Mouse (Mus musculus) hindbrain, embryonic 16.5 days (tissue): ENCODE measurements around the gene Gli1. TPM values are rescaled to one million over a fixed set of nuclear protein-coding genes. Genes with fewer than 3 reads are reported as not detected.

Experiments
- ATAC-seq: fragments of 200-750 bp; cut with Nextera tagmentation; 2 replicates; pipeline ENCODE4 v1.8.0; 2017; ENCODE audit warnings: moderate TSS enrichment, moderate library complexity
- H3K27ac ChIP-seq: fragments of 300-500 bp; sonication (generic); 2 replicates; pipeline ENCODE4 v1.5.1; 2014; ENCODE audit warnings: low read depth, mild to moderate bottlenecking, control low read depth, low read length, moderate library complexity
- H3K27me3 ChIP-seq: fragments of 300-500 bp; sonication (generic); replicated peaks from 2 replicates; pipeline ENCODE4 v1.6.1; 2014; ENCODE audit warnings: low read length; ENCODE audit not compliant: control insufficient read depth, insufficient read depth
- H3K36me3 ChIP-seq: fragments of 300-500 bp; sonication (generic); 2 replicates; pipeline ENCODE4 v1.6.1; 2014; ENCODE audit warnings: mild to moderate bottlenecking, low read length, moderate library complexity, mixed read lengths; ENCODE audit not compliant: control insufficient read depth, insufficient read depth
- H3K4me1 ChIP-seq: fragments of 300-500 bp; sonication (generic); 2 replicates; pipeline ENCODE4 v1.6.1; 2014; ENCODE audit warnings: low read depth, low read length; ENCODE audit not compliant: control insufficient read depth, insufficient read depth
- H3K4me2 ChIP-seq: fragments of 300-500 bp; sonication (generic); 2 replicates; pipeline ENCODE4 v1.6.1; 2014; ENCODE audit warnings: mild to moderate bottlenecking, low read length, control low read depth, moderate library complexity
- H3K4me3 ChIP-seq: fragments of 300-500 bp; sonication (generic); 2 replicates; pipeline ENCODE4 v1.5.1; 2014; ENCODE audit warnings: mild to moderate bottlenecking, low read length, control low read depth, moderate library complexity
- H3K9ac ChIP-seq: fragments of 300-500 bp; sonication (generic); 2 replicates; pipeline ENCODE4 v1.6.1; 2014; ENCODE audit warnings: low read depth, mild to moderate bottlenecking, control low read depth, low read length, moderate library complexity
- H3K9me3 ChIP-seq: fragments of 300-500 bp; sonication (generic); 2 replicates; pipeline ENCODE4 v1.6.1; 2014; ENCODE audit warnings: mild to moderate bottlenecking, low read length, moderate library complexity; ENCODE audit not compliant: control insufficient read depth
- WGBS: fragments of 180-500 bp; shearing (Covaris S2); extraction: QIAGEN DNeasy Blood & Tissue Kit; methylation state at CpG from one replicate; pipeline ENCODE4 v1.1.7; 2014; 5-methylcytosine and 5-hydroxymethylcytosine counted together
- polyA plus RNA-seq: library from polyadenylated mRNA; unstranded; fragments of >200 nt; fragmentation: Nextera tagmentation; extraction: Ambion mirVana; gene quantifications from 2 replicates; pipeline ENCODE4 v1.2.1, GENCODE M21; 2015

Gli1 gene
- polyA plus RNA-seq, 1 experiment from 2014 or later: 1.8 TPM

- Histone ChIP-seq H3K4me3 (peak overlapping the region; percentile 38), H3K27ac (peak overlapping the region; percentile 57; the same call in 1 of the 2 replicates), H3K27me3 (peaks cover 19% of the 10 kb centered on the region), H3K9me3 (no peaks in the 10 kb centered on the region), H3K9ac (0 out of 2 replicates have a peak overlapping the region, but pooled peaks have one; percentile 35), H3K4me2 (peak overlapping the region; percentile 63), H3K4me1 (peaks cover 27% of the 10 kb centered on the region), H3K36me3 (no peaks in the 10 kb centered on the region)
- ATAC-seq: peak; percentile 82
- WGBS: under 1% methylated on average over 28 of the region's 31 CpGs
Measured at GRCm38 (mm10) chr10:127338930-127339682, 2.7 kb downstream of the Gli1 start.

DNA sequence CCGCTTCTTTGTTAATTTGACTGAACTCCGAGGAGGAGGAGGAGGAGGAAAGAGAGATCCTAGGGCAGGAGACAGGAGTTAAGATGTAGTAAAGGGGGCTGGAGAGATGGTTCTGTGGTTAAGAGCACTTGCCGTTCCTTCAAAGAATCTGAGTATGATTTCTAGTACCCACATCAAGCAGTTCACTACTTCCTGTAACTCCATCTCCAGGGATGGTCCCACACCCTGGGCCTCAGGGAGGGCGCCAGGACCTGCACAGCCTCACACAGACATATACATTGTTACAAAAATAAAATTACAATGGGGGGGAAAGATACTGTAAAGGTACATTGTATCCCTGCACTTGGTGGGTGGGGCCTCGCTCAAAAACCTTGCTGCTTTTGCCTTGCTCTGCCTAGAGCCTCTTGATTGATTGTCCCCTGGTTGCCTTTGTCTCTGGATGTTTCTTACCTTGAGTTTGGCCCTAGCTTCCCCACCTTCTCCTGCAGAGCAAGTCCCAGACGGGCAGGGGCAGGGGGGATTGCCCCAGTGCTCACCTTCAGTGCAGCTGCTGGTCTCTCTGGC, 4.2 kb downstream of the Gli1 start:
- no peak for ATAC-seq

GRCm38 (mm10) chr10:127336952-127337351, 4.8 kb downstream of the Gli1 start:
- H3K9ac ChIP-seq: no peak overlapping the region
- no peak overlapping the region for H3K4me3 ChIP-seq
- peaks cover 21% of the 10 kb centered on the region for H3K4me1 ChIP-seq
- H3K27ac ChIP-seq: no peak overlapping the region
- 84% methylated on average over 5 of the region's 5 CpGs for WGBS
- H3K36me3 ChIP-seq: no peaks in the 10 kb centered on the region; the same call in 1 of the 2 replicates
- H3K9me3 ChIP-seq: no peaks in the 10 kb centered on the region
- H3K27me3 ChIP-seq: peaks cover 15% of the 10 kb centered on the region
- no peak for ATAC-seq
- H3K4me2 ChIP-seq: no peak overlapping the region

More for the DNA sequence above, 4.2 kb downstream of the Gli1 start:
- H3K27ac ChIP-seq: no peak overlapping the region
- no peak overlapping the region for H3K4me3 ChIP-seq
- WGBS: 86% methylated on average over 6 of the region's 6 CpGs
- H3K9me3 ChIP-seq: no peaks in the 10 kb centered on the region
- no peak overlapping the region for H3K9ac ChIP-seq
- peaks cover 27% of the 10 kb centered on the region for H3K4me1 ChIP-seq
- H3K4me2 ChIP-seq: no peak overlapping the region
- H3K36me3 ChIP-seq: no peaks in the 10 kb centered on the region; the same call in 1 of the 2 replicates
- peaks cover 19% of the 10 kb centered on the region for H3K27me3 ChIP-seq

- Histone ChIP-seq H3K27ac (no peak overlapping the region), H3K4me2 (no peak overlapping the region), H3K27me3 (peaks cover 2% of the 10 kb centered on the region; the same call in 1 of the 2 replicates), H3K4me3 (no peak overlapping the region), H3K36me3 (no peaks in the 10 kb centered on the region; the same call in 1 of the 2 replicates), H3K4me1 (peaks cover 13% of the 10 kb centered on the region), H3K9me3 (no peaks in the 10 kb centered on the region), H3K9ac (no peak overlapping the region)
- ATAC-seq: no peak
- WGBS: 65% methylated on average over 1 of the region's 1 CpGs
Measured at GRCm38 (mm10) chr10:127335271-127335670, 6.5 kb downstream of the Gli1 start.

DNA sequence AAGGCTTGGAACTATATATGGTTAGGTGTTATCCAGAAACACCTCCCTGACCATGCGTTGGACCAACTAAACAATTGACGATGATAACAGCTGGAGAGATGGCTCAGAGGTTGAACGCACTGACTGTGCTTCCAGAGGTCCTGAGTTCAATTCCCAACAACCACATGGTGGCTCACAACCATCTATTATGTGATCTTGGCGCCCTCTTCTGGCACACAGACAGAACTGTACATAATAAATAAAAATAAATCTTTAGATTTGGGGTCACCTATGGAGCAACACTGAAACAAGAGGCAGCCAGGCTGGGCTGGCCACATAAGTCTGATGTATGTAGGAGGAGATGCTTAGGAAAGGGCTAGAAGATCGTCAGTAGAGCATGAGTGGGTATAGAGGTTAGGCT, 8.6 kb downstream of the Gli1 start:
- Histone ChIP-seq H3K9ac (no peak overlapping the region), H3K4me3 (no peak overlapping the region), H3K9me3 (no peaks in the 10 kb centered on the region), H3K4me1 (no peaks in the 10 kb centered on the region), H3K27ac (no peak overlapping the region), H3K4me2 (no peak overlapping the region), H3K27me3 (peaks cover 14% of the 10 kb centered on the region), H3K36me3 (no peaks in the 10 kb centered on the region; the same call in 1 of the 2 replicates)
- WGBS: 64% methylated on average over 5 of the region's 5 CpGs
- ATAC-seq: no peak

DNA sequence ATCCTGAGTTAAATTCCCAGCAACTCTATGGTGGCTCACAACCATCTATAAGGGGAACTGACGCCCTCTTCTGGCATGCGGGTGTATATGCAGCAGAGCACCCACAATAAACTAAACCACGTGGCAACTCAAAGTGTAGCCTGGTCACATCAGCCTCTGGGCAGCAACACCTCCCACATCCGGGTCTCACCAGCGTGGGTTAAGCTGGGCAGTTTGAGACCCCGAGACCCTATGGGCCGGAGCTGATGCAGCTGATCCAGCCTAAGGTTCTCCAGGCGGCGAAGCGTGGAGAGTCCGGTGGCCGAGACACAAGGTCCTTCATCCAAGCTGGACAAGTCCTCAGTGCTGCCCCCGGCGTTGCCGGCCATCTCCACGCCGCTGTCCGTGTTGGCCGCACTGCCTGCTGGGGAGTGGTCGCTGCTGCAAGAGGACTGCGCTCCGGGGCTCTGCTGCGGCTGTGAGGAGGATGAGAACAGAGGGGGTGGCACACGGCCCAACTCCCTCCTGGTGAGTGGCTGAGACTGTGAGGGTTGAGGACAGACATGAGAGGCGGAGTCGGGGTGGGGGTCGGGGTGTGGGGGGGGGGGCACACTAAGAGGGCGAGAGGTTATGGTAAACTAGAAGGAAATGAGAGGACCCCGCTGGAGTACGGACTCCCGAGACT, 9.4 kb downstream of the Gli1 start:
- peak overlapping the region; percentile 62 for H3K9ac ChIP-seq
- no peak for ATAC-seq

DNA sequence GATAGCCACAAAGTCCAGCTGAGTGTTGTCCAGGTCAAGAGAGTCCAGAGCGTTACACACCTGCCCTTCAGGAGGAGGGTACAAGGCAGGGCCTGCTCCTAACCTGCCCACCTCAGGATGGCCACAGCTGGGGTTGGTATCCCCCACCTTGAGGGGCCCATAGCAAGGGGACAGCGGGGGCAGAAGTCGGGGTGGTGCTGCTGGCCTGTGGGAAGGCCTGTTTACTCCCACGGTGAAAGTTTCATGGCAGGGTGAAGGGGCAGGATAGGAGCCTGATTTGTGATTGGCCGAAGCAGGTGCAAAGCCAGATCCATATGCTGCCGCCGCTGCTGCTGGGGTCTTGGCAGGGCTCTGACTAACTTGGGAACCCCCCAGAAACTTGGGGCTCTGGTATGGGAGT, 11.6 kb downstream of the Gli1 start:
- H3K4me3 ChIP-seq: no peak overlapping the region
- ATAC-seq: no peak
- H3K4me2 ChIP-seq: no peak overlapping the region
- no peak overlapping the region for H3K27ac ChIP-seq
- 0 out of 2 replicates have a peak, but pooled peaks cover 2% of the 10 kb centered on the region for H3K9me3 ChIP-seq
- H3K4me1 ChIP-seq: peaks cover 10% of the 10 kb centered on the region
- no peak overlapping the region for H3K9ac ChIP-seq
- H3K36me3 ChIP-seq: no peaks in the 10 kb centered on the region; the same call in 1 of the 2 replicates
- WGBS: 80% methylated on average over 7 of the region's 7 CpGs
- peaks cover 38% of the 10 kb centered on the region for H3K27me3 ChIP-seq

More for the DNA sequence above, 9.4 kb downstream of the Gli1 start:
- Histone ChIP-seq H3K27me3 (peaks cover 22% of the 10 kb centered on the region), H3K4me2 (peak overlapping the region; percentile 47), H3K27ac (no peak overlapping the region), H3K9me3 (0 out of 2 replicates have a peak, but pooled peaks cover under 1% of the 10 kb centered on the region), H3K4me3 (peak overlapping the region; percentile 33), H3K36me3 (no peaks in the 10 kb centered on the region; the same call in 1 of the 2 replicates), H3K4me1 (no peaks in the 10 kb centered on the region)
- 41% methylated on average over 31 of the region's 31 CpGs for WGBS

DNA sequence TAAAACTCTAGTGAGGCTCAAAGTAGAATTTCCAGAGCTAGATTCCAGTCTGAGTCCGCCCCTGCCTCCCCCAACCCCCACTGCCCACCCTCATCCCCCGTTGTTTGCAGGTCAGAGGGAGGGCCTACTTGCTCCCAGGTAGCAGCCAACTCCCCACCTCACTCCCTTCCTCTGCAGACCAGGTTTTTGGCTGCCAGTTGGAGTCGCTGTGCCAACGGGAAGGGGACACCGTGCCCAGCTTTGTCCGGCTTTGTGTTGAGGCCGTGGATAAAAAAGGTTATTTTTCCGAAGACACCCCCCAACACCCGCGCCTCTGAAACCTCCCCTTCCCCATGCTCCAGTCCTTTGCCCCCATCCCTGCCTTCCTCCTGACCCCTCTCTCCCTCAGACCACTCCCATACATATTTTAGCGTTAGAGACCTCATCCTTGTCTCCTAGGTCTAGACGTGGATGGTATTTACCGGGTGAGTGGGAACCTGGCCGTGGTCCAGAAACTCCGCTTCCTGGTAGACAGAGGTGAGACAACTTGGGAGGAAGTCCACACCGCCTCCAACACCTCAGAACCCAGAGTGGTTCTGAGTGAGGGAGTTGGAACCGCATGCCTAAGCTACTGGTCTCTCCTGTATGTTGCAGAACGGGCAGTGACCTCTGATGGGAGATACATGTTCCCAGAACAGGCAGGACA, 14.2 kb downstream of the Gli1 start:
- 46% methylated on average over 18 of the region's 18 CpGs for WGBS
- H3K27me3 ChIP-seq: peaks cover 54% of the 10 kb centered on the region

More for the DNA sequence above, 14.2 kb downstream of the Gli1 start:
- no peak overlapping the region for H3K9ac ChIP-seq
- H3K9me3 ChIP-seq: 0 out of 2 replicates have a peak, but pooled peaks cover 2% of the 10 kb centered on the region
- H3K4me3 ChIP-seq: no peak overlapping the region
- ATAC-seq: no peak
- peaks cover 10% of the 10 kb centered on the region for H3K4me1 ChIP-seq
- H3K36me3 ChIP-seq: no peaks in the 10 kb centered on the region
- no peak overlapping the region for H3K4me2 ChIP-seq
- no peak overlapping the region for H3K27ac ChIP-seq
